Mouse (Mus musculus) heart, postnatal 0 days (tissue): Measurements from ENCODE around the gene Pcbd2. TPM values are rescaled to one million over a fixed set of nuclear protein-coding genes. Genes with fewer than 3 reads are reported as not detected.

Experiments used
- ATAC-seq: fragments of 200-750 bp; cut with Nextera tagmentation; 2 replicates; pipeline ENCODE4 v1.8.0; 2017; ENCODE audit warnings: low read depth, moderate number of reproducible peaks, moderate library complexity; ENCODE audit not compliant: insufficient read depth
- DNase-seq: peaks from one replicate; pipeline ENCODE4 v3.0.0-alpha.2; 2016; ENCODE audit warnings: low spot score
- H3K27ac ChIP-seq: fragments of 300-500 bp; sonication (generic); 2 replicates; pipeline ENCODE4 v1.5.1; 2014; ENCODE audit warnings: low read depth, mild to moderate bottlenecking
- H3K27me3 ChIP-seq: fragments of 300-500 bp; sonication (generic); 2 replicates; pipeline ENCODE4 v1.6.1; 2014; ENCODE audit warnings: low read length, mixed read lengths; ENCODE audit not compliant: control insufficient read depth, insufficient read depth
- H3K36me3 ChIP-seq: fragments of 300-500 bp; sonication (generic); replicated peaks from 2 replicates; pipeline ENCODE4 v1.6.1; 2014; ENCODE audit warnings: low read length, mixed read lengths; ENCODE audit not compliant: control insufficient read depth, insufficient read depth
- H3K4me1 ChIP-seq: fragments of 300-500 bp; sonication (generic); 2 replicates; pipeline ENCODE4 v1.6.1; 2014; ENCODE audit warnings: antibody characterized with exemption; ENCODE audit not compliant: control insufficient read depth, insufficient read depth
- H3K4me2 ChIP-seq: fragments of 300-500 bp; sonication (generic); 2 replicates; pipeline ENCODE4 v1.6.1; 2014; ENCODE audit warnings: low read depth, mild to moderate bottlenecking, low read length, moderate library complexity
- H3K4me3 ChIP-seq: fragments of 300-500 bp; sonication (generic); 2 replicates; pipeline ENCODE4 v1.5.1; 2014; ENCODE audit warnings: low read depth, low read length
- H3K9ac ChIP-seq: fragments of 300-500 bp; sonication (generic); replicated peaks from 2 replicates; pipeline ENCODE4 v1.6.1; 2014; ENCODE audit warnings: low read depth, low read length, mixed read lengths
- H3K9me3 ChIP-seq: fragments of 300-500 bp; sonication (generic); replicated peaks from 2 replicates; pipeline ENCODE4 v1.6.1; 2016; ENCODE audit warnings: low read length; ENCODE audit not compliant: control insufficient read depth
- CTCF ChIP-seq: IDR thresholded peaks from 2 replicates; pipeline ENCODE4 v1.5.1; 2016; ENCODE audit warnings: antibody characterized with exemption, control low read depth, low read depth
- EP300 ChIP-seq: IDR thresholded peaks from 2 replicates; pipeline ENCODE4 v1.6.1; 2016; ENCODE audit warnings: antibody characterized with exemption, low read depth
- WGBS: fragments of 180-500 bp; shearing (Covaris S2); extraction: QIAGEN DNeasy Blood & Tissue Kit; methylation state at CpG from one replicate; pipeline ENCODE4 v1.1.7; 2014; 5-methylcytosine and 5-hydroxymethylcytosine counted together
- polyA plus RNA-seq: library from polyadenylated mRNA; unstranded; fragments of >200 nt; fragmentation: Nextera tagmentation; extraction: Ambion mirVana; gene quantifications from 2 replicates; pipeline ENCODE4 v1.2.1, GENCODE M21; 2015
- total RNA-seq: library from RNA; depleted of rRNA; stranded (reverse); fragments of >200 nt; gene quantifications from 2 replicates; pipeline ENCODE4 v1.2.3, GENCODE M21; 2014; ENCODE audit warnings: low replicate concordance

Pcbd2 gene
- total and polyA plus RNA-seq, 2 experiments from 2014 or later: 12.1 to 54.7 TPM

DNA sequence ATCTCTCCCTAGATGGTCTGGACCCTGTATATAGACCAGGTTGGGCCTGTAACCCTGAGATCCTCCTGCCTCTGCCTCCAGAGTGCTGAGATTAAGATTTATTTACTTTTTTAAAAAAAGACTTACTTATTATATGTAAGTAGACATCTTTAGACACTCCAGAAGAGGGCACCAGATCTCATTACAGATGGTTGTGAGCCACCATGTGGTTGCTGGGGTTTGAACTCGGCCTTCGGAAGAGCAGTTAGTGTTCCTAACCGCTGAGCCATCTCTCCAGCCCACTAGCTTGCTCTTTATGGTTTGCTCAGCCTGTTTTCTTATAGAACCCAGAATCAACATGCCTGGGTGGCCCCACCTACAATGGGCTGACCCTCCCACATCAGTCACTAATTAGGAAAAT, 14.3 kb upstream of the Pcbd2 start:
- Histone ChIP-seq H3K4me2 (no peak overlapping the region), H3K9ac (no peak overlapping the region), H3K27ac (no peak overlapping the region), H3K27me3 (no peaks in the 10 kb centered on the region), H3K9me3 (no peaks in the 10 kb centered on the region), H3K4me3 (no peak overlapping the region), H3K36me3 (0 out of 2 replicates have a peak, but pooled peaks cover under 1% of the 10 kb centered on the region), H3K4me1 (peaks cover 14% of the 10 kb centered on the region; the same call in 1 of the 2 replicates)
- ATAC-seq: no peak
- 91% methylated on average over 3 of the region's 3 CpGs for WGBS
- no peak for DNase-seq
- no peak for TF ChIP-seq CTCF

DNA sequence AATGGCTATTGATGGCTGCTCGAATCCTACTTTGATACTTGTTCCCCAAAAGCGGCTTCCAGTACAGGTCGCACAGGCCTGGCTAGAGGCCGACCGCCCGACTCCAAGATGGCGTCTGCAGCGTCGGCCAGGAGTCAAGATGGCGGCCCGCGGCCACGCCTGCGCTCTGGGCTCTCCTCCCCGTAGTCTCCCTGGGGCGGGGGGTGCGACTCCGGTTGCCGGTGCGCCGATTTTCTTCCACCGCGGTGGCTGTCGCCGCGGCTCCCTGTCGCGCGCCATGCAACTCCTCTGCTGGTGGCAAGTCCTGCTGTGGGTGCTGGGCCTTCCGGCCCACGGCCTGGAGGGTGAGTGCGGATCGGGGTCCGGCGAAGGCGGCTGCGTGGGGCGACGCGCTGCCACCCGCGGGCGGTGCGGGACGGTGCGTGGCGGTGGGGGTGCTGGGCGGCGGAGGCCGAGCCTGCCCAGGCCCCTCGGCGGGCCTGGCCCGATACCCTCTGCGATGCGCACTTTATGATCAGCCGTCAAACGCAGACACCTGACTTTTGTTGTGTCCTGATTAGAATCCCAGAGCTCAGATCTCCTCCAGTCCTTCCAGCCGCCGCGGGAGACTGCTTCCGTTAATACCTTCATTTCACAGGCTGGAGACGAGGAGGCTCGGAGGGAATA, 12.5 kb upstream of the Pcbd2 start, which contains the start of gene Txndc15:
Gene Txndc15, plus strand, starts transcription at position 150 of the 666 bp plus-strand sequence.
- peak within 1 kb of the TSS; percentile 92 for H3K4me3 ChIP-seq
- peaks cover 6% of the 10 kb centered on the region; the same call in 1 of the 2 replicates for H3K4me1 ChIP-seq
- ATAC-seq (peak; percentile 95), DNase-seq (peak; percentile 68)
- H3K27me3 ChIP-seq: no peaks in the 10 kb centered on the region
- H3K4me2 ChIP-seq: peak within 1 kb of the TSS; percentile 69
- peak within 1 kb of the TSS; percentile 90 for H3K27ac ChIP-seq
- TF ChIP-seq CTCF (no peak), EP300 (no peak)
- H3K36me3 ChIP-seq: peaks cover 11% of the 10 kb centered on the region
- H3K9ac ChIP-seq: peak within 1 kb of the TSS; percentile 95
- WGBS: under 1% methylated on average over 62 of the region's 63 CpGs
- no peaks in the 10 kb centered on the region for H3K9me3 ChIP-seq

DNA sequence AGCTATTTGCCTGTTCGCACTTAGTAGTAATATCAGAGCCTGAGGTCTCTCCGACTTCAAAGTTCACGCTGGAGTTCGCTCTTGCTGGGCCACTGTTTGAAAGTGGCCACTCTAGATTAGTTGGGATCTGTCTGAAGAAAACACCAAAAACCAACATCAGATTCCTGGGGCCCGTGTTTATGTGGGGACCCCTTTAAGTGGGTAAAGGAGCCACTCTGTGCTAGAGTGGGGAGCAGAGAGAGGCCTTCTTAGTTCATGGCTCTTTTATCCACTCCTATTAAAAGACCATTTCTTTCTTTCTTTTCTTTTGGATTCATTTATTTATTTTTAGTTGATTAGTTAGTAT, 12.0 kb upstream of the Pcbd2 start:
- Histone ChIP-seq H3K4me1 (peaks cover 5% of the 10 kb centered on the region; the same call in 1 of the 2 replicates), H3K9me3 (no peaks in the 10 kb centered on the region), H3K27ac (peak overlapping the region; percentile 90), H3K36me3 (peaks cover 16% of the 10 kb centered on the region), H3K4me3 (peak overlapping the region; percentile 92), H3K27me3 (no peaks in the 10 kb centered on the region), H3K9ac (peak overlapping the region; percentile 95), H3K4me2 (peak overlapping the region; percentile 69)
- WGBS: 5% methylated on average over 5 of the region's 5 CpGs
- no peak for TF ChIP-seq EP300
- TF ChIP-seq CTCF: no peak
- ATAC-seq: no peak
- DNase-seq: no peak

DNA sequence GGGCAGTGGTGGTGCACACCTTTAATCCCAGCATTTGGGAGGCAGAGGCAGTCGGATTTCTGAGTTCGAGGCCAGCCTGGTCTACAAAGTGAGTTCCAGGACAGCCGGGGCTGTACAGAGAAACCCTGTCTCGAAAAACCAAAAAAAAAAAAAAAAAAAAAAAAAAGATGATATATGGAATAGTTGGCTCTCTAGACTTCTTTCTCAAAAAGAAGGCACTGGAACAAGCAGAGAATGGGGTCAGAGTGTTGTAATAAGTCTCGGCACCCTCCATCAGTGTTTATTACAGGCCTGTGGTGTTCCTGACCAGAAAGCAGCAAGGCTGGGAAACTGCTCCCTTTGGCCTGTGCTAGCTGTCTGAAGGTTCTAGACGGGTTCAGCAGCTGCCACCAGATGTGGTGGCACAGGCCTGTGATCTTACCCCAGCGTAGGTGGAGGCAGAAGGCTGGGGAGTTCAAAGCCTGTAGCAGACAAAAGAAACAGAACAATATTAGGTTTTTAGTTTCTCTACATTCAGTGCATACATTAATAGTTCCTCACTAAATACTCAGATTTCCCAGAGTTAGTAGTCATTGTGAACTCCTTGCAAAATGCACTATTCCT, 11.2 kb upstream of the Pcbd2 start:
- no peaks in the 10 kb centered on the region for H3K27me3 ChIP-seq
- no peaks in the 10 kb centered on the region for H3K9me3 ChIP-seq
- DNase-seq (no peak), ATAC-seq (no peak)
- peaks cover 5% of the 10 kb centered on the region; the same call in 1 of the 2 replicates for H3K4me1 ChIP-seq
- peaks cover 19% of the 10 kb centered on the region for H3K36me3 ChIP-seq
- H3K9ac ChIP-seq: no peak overlapping the region
- TF ChIP-seq CTCF (no peak), EP300 (no peak)
- 91% methylated on average over 6 of the region's 7 CpGs for WGBS
- H3K4me3 ChIP-seq: no peak overlapping the region
- no peak overlapping the region for H3K27ac ChIP-seq
- no peak overlapping the region for H3K4me2 ChIP-seq

DNA sequence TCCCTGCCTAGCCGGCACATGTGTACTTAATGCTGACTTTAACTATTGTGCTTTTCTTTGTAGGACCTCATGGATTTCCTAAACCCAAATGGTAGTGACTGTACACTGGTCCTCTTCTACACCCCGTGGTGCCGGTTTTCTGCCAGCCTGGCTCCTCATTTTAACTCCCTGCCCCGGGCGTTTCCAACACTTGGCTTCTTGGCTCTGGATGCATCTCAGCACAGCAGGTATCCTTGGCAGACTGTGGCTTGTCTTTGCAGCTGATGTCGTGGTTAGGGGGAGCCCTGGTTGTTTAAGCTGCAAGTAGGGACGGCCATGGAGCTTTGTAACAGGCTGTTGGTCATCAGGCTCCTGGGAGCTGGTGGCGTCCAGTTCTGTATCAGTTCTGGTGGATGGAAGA, 5.7 kb upstream of the Pcbd2 start:
- no peak overlapping the region for H3K4me2 ChIP-seq
- no peaks in the 10 kb centered on the region for H3K27me3 ChIP-seq
- H3K9ac ChIP-seq: no peak overlapping the region
- ATAC-seq (no peak), DNase-seq (no peak)
- no peak overlapping the region for H3K4me3 ChIP-seq
- WGBS: 75% methylated on average over 8 of the region's 8 CpGs
- no peaks in the 10 kb centered on the region for H3K4me1 ChIP-seq
- TF ChIP-seq CTCF (no peak), EP300 (no peak)
- H3K36me3 ChIP-seq: peaks cover 48% of the 10 kb centered on the region
- H3K27ac ChIP-seq: no peak overlapping the region
- H3K9me3 ChIP-seq: no peaks in the 10 kb centered on the region
